Mouse (Mus musculus): ENCODE measurements at regions not wholly inside any gene's neighbourhood (a gene's known extent, or its start where the extent isn't known, plus 50 kb on each side); places are given as distances from the start of the nearest gene placed in this dataset.

GRCm38 (mm10) chrX:104951587-104951986, 94.5 kb upstream of the Magee2 start:
- no peak for TF ChIP-seq CTCF (IDR thresholded peaks at IDR 0.05; ENCODE audit: low read depth)
- TF ChIP-seq EP300 (IDR thresholded peaks at IDR 0.05; ENCODE audit: low read depth): no peak
